Mouse (Mus musculus) liver, embryonic 14.5 days (tissue): Measurements from ENCODE around the gene Sirt7.

Experiments
- CTCF ChIP-seq: IDR thresholded peaks from 2 replicates; pipeline ENCODE4 v1.5.1; 2016; ENCODE audit warnings: antibody characterized with exemption, low read depth, control low read depth
- EP300 ChIP-seq: IDR thresholded peaks from 2 replicates; pipeline ENCODE4 v1.6.1; 2016; ENCODE audit warnings: antibody characterized with exemption, low read depth

GRCm38 (mm10) chr11:120572417-120572751, 52.7 kb downstream of the Sirt7 start:
- no peak for TF ChIP-seq CTCF
- TF ChIP-seq EP300 = no peak
